7 mouse cellular contexts compared by ENCODE assay signal in genomic region chr11:120120642-120121420, GRCm38 (mm10). TPM values are rescaled to one million over a fixed set of nuclear protein-coding genes. Genes with fewer than 3 reads are reported as not detected.
A peak's percentile ranks its signal among the peaks of the same experiment; 100 is the strongest.
DNase-seq lines count a peak whose midpoint lies in the region; ATAC-seq and TF ChIP-seq lines count a peak whose summit lies in the region.

No protein-coding gene starts in this region.

- no peaks in the 10 kb centered on the region for H3K79me2 ChIP-seq in CH12.LX (replicated peaks; ENCODE audit: control insufficient read depth, extremely low read depth, insufficient read depth, poor library complexity, severe bottlenecking)

- H3K27ac ChIP-seq in CH12.LX (ENCODE audit: insufficient read depth, low read depth) = no peak overlapping the region

- no peak for TF ChIP-seq POLR2A in CH12.LX (IDR thresholded peaks at IDR 0.05; ENCODE audit: low read depth, low read length)
- no peak for TF ChIP-seq POLR2A in lung, adult 2 months (IDR thresholded peaks at IDR 0.05; ENCODE audit: borderline replicate concordance, extremely low read depth, low read depth, low read length)

- in situ Hi-C loops in CH12.LX (cut with MboI; ENCODE audit: low pct_ligation_motif_present, low pct_unique_long_range_greater_than_20kb, low sequenced_read_pairs) = no loop called here

- TF ChIP-seq CTCF in CH12.LX (conservative IDR thresholded peaks at IDR 0.05 in 1 of 2, IDR thresholded peaks at IDR 0.05 in 1 of 2; ENCODE audit: low read depth in 2 of 2, low read length in 2 of 2) = peak; percentile 50 to 60; a peak in 3 of 4 replicates
- TF ChIP-seq CTCF in G1E (IDR thresholded peaks at IDR 0.05; ENCODE audit: low read depth, low read length) = peak; percentile 31; the same call in 1 of the 2 replicates
- peak; percentile 71 for TF ChIP-seq CTCF in lung, adult 2 months (IDR thresholded peaks at IDR 0.05; ENCODE audit: insufficient read depth, low read length)

- no peak overlapping the region for H3K4me2 ChIP-seq in CH12.LX (ENCODE audit: insufficient read depth, low read depth, poor library complexity, severe bottlenecking)

- H3K36me3 ChIP-seq in CH12.LX (replicated peaks in 1 of 2; ENCODE audit: control insufficient read depth in 1 of 2, insufficient read depth in 1 of 2, low read length in 1 of 2) (peaks cover 68 to 99% of the 10 kb centered on the region in 2 experiments), G1E (replicated peaks) (peaks cover 99% of the 10 kb centered on the region)

- ATAC-seq in G1E (ENCODE audit: extremely low read depth, insufficient number of reproducible peaks, low FRiP score, poor library complexity, severe bottlenecking) = no peak

- H3K9me3 ChIP-seq in CH12.LX (replicated peaks; ENCODE audit: low read length) (no peaks in the 10 kb centered on the region), G1E (replicated peaks) (no peaks in the 10 kb centered on the region)

- H3K4me3 ChIP-seq in CH12.LX (replicated peaks in 1 of 3; ENCODE audit: low read depth in 2 of 3, low read length in 2 of 3, poor library complexity in 1 of 3) (no peak overlapping the region), G1E (ENCODE audit: low read depth, low read length) (no peak overlapping the region)
- no peak overlapping the region for H3K4me3 ChIP-seq in lung, adult 2 months (replicated peaks; ENCODE audit: extremely low read depth, low read depth, low read length)

- DNase-seq in CH12.LX (ENCODE audit: extremely low read depth) (peak; percentile 35), G1E (ENCODE audit: low spot score) (no peak)
- DNase-seq in cerebellum, adult 8-10 months = peak; percentile 79
- peak; percentile 71 to 78 for DNase-seq in frontal cortex, postnatal 36 days (ENCODE audit: low spot score in 2 of 2)
- DNase-seq in kidney, postnatal 25 days = peak; percentile 81 to 83
- peak; percentile 68 for DNase-seq in lung, adult 2 months
- DNase-seq in right cerebral cortex, adult 18-20 months = peak; percentile 82

- 79% methylated on average over 17 of the region's 17 CpGs for WGBS in lung, adult 2 months

- H3K9ac ChIP-seq in CH12.LX (ENCODE audit: insufficient read depth, low read depth) = no peak overlapping the region

- peak; percentile 25 for TF ChIP-seq RAD21 in CH12.LX (IDR thresholded peaks at IDR 0.05; ENCODE audit: low read depth, low read length)

- H3K27me3 ChIP-seq in CH12.LX (replicated peaks) = no peaks in the 10 kb centered on the region
- H3K27me3 ChIP-seq in G1E (ENCODE audit: insufficient read depth, low read length) = no peaks in the 10 kb centered on the region

- H3K4me1 ChIP-seq in CH12.LX (ENCODE audit: control insufficient read depth in 1 of 2, insufficient read depth in 2 of 2) (peaks cover 0 to 5% of the 10 kb centered on the region in 2 experiments; a peak in 2 of 4 replicates), G1E (ENCODE audit: insufficient read depth, low read depth, low read length) (peaks cover 9% of the 10 kb centered on the region)
- H3K4me1 ChIP-seq in lung, adult 2 months (ENCODE audit: control insufficient read depth, insufficient read depth, low read length) = no peaks in the 10 kb centered on the region

- TF ChIP-seq EP300 in CH12.LX (IDR thresholded peaks at IDR 0.05; ENCODE audit: low read length) = no peak

- dilution Hi-C loops in CH12.LX (cut with MboI; ENCODE audit: extremely low pct_ligation_motif_present, extremely low pct_unique_long_range_greater_than_20kb, low sequenced_read_pairs) = no loop called here

TF ChIP-seq in CH12.LX, 34 proteins besides CTCF, POLR2A, EP300 and RAD21:
- TF ChIP-seq E2F4 (IDR thresholded peaks at IDR 0.05; ENCODE audit: insufficient replicate concordance, low read depth, low read length) = no peak
- TF ChIP-seq IRF4 (IDR thresholded peaks at IDR 0.05; ENCODE audit: low read depth, low read length) = peak; percentile 84

RNA-seq across cellular contexts. Expression of gene Ndufaf8, which starts 22.1 kb away (rescaled TPM):
- total RNA-seq in CH12.LX (2012; rRNA removed) (88.0 and 103 TPM in 2 replicates), CH12.LX (2014; rRNA removed) (38.6 and 46.3 TPM in 2 replicates), G1E (2014; fragmentation: Nextera tagmentation) (10.4 and 11.1 TPM in 2 replicates), G1E (2017) (15.1 and 20.3 TPM in 2 replicates)
- polyA plus RNA-seq in CH12.LX (2012; ENCODE audit: insufficient read length, low read depth) (50.2 and 59.5 TPM in 2 replicates), G1E (2012) (60.0 and 78.2 TPM in 2 replicates)
- polyA plus RNA-seq in lung, adult 2 months (2012; rRNA removed) = 41.3 and 54.8 TPM in 2 replicates

RNA-seq across cellular contexts. Expression of gene Tepsin, which starts 22.3 kb away (rescaled TPM):
- total RNA-seq in CH12.LX (2012; rRNA removed) (22.1 and 22.3 TPM in 2 replicates), CH12.LX (2014; rRNA removed) (13.7 and 14.5 TPM in 2 replicates), G1E (2014; fragmentation: Nextera tagmentation) (13.1 and 14.2 TPM in 2 replicates), G1E (2017) (12.1 and 15.7 TPM in 2 replicates)
- polyA plus RNA-seq in CH12.LX (2012; ENCODE audit: insufficient read length, low read depth) (13.0 and 14.2 TPM in 2 replicates), G1E (2012) (24.2 and 24.3 TPM in 2 replicates)
- 29.7 and 32.3 TPM in 2 replicates for polyA plus RNA-seq in lung, adult 2 months (2012; rRNA removed)

RNA-seq across cellular contexts. Expression of gene Slc38a10, which starts 30.3 kb away (rescaled TPM):
- total RNA-seq in CH12.LX (2012; rRNA removed) (86.2 and 97.6 TPM in 2 replicates), CH12.LX (2014; rRNA removed) (42.8 and 47.1 TPM in 2 replicates), G1E (2014; fragmentation: Nextera tagmentation) (47.0 and 52.8 TPM in 2 replicates), G1E (2017) (65.4 and 69.5 TPM in 2 replicates)
- polyA plus RNA-seq in CH12.LX (2012; ENCODE audit: insufficient read length, low read depth) (75.6 and 83.7 TPM in 2 replicates), G1E (2012) (92.4 and 92.6 TPM in 2 replicates)
- polyA plus RNA-seq in lung, adult 2 months (2012; rRNA removed) = 132 and 170 TPM in 2 replicates

RNA-seq across cellular contexts. Expression of gene Cep131, which starts 34.2 kb away (rescaled TPM):
- total RNA-seq in CH12.LX (2012; rRNA removed) (15.9 and 20.9 TPM in 2 replicates), CH12.LX (2014; rRNA removed) (1.7 and 2.3 TPM in 2 replicates), G1E (2014; fragmentation: Nextera tagmentation) (6.1 and 10.4 TPM in 2 replicates), G1E (2017) (7.9 and 8.8 TPM in 2 replicates)
- polyA plus RNA-seq in CH12.LX (2012; ENCODE audit: insufficient read length, low read depth) (10.2 and 12.7 TPM in 2 replicates), G1E (2012) (26.2 and 30.1 TPM in 2 replicates)
- polyA plus RNA-seq in lung, adult 2 months (2012; rRNA removed) = 8.5 and 9.2 TPM in 2 replicates
